Mouse (Mus musculus) brain, embryonic 18.5 days (tissue): ENCODE data around the gene Smyd3.

Experiments used
- DNase-seq: peaks from one replicate; pipeline ENCODE4 v3.0.0-alpha.2; 2012; ENCODE audit warnings: low read depth, low spot score

Gene Smyd3

DNA sequence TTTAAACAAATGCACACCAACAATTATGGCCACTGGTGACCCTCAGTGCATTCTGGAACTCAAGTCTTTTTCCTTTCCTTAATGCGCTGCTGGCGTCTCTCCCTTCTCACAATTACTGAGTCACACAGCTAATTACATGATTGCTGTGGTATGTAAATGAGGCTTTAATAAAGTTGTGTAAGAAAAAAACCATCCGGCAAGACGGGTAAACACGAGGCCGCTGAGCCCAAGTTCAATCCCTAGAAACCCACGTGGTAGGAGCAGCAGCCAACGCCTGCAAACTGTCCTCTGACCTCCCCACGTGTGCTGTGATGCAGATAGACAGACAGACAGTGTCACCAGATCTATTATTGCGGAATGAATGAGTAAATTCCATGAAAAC lies 58.9 kb downstream of the Smyd3 start:
- DNase-seq, result no peak

DNA sequence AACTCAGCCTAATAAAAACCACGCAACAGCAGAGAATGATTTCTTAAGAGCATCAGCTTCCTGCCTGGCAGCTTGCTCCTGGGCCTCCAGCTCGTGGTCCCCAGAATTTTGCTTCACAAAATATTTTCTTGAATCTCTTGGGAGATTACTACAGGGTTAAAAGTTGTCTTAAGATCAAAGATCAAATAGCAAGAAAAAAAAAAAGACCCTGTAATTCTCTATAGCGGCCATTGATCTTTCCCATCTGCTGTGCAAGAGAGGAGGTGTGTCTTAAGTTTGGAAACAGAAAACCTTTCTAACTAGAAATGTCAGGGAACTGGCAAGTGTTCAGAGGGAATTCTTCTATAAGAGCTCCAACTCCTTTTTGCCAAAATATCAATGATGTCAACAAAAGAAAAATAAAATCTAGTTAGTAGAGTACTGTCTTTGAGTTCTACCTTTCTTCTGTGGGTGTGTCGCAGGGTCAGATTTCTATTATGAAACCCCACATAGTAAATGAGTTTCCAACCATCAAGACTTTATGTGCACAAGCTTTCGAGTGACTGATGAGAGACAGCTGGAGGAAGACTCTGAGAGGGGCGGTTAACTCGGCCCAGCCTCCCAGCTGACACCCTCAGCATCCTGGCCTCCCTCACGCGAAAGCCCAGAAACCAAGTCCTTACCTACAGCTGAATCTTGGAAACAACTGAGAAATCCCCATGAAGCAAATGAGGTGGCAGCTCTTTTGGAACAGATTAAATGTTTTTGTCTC lies 59.4 kb downstream of the Smyd3 start:
- DNase-seq, result no peak

DNA sequence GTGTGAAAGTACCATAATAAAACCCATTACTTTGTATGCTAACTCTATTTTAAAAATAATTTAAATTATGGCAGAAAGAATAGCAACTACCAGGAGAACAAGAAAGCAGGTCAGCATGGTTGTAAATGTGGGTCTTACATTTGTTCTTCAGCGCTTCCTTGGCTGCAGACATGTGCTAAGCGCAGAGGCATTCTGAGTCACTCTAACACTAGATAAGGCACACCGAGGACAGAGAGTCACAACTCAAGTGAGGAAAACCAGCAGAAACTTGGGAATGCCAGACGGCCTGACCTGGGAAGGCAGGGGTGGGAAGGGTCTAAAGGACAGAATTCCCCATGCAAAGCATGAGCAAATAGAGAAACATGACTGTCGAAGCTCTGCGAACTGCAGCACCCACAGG lies 63.2 kb downstream of the Smyd3 start:
- no peak for DNase-seq

DNA sequence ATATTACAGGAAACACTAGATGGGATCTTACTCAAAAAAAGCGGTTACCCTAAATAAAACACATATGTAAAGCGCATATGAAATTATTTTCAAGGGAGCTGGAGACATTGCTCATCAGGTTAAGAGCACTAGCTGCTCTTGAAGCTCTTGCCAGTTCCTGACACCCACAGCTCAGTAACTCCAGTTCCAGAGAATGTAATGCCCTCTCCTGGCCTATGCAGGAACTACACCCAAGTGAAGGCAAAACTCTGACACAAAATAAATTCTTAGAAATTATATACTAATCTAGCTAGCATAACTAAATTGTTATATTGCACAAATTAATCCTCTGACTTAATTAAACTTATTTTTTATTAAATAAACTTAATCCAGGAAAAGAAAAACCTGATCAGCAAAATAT lies 66.6 kb downstream of the Smyd3 start:
- no peak for DNase-seq

DNA sequence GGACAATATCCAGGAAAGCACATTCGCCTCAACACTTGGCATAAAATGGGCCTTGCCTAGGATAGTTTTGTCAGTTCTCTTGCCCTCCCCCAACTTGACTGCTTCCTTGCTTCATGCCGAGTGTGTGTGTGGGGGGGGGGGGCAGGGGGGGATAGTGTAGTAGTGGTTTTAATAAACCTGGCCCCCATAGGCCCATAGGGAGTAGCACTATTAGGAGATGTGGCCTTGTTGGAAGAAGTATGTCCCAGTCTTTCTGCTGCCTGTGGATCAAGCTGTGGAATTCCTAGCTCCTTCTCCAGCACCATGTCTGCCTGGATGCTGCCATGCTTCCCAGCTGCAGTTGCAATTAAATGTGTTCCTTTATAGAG lies 71.0 kb downstream of the Smyd3 start:
- no peak for DNase-seq

DNA sequence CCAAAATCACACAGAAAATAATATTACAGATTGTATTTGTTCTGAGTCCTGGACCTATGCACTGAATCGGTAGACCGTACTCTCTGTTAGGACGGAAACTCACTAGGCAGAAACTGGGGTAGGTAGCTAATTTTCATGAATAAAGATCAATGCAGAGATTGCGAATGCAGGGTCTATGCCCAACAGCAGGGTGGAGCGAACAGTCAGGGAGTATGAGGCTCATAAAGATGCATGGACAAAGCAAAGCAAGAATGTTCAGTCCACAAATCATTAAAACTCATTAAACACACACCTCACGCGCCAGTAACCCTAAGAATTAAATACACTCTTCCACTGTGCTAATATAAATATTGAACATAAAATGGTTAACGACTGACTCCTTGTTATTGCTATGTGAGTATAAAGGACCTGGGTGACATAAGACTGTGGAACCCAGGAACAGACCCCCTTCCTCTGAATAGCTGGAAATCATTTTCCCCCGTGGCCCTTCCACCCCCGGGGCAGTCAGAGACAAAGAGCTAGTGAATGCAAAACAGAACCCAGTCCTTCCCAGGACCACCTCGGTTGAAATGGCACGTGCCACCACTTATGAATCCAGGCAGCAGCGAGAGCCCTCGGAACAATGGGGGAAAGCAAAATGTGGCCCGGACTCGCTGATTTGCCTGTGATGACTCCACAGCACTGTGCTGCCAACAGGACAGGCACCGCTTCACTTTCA lies 71.6 kb downstream of the Smyd3 start:
- no peak for DNase-seq

DNA sequence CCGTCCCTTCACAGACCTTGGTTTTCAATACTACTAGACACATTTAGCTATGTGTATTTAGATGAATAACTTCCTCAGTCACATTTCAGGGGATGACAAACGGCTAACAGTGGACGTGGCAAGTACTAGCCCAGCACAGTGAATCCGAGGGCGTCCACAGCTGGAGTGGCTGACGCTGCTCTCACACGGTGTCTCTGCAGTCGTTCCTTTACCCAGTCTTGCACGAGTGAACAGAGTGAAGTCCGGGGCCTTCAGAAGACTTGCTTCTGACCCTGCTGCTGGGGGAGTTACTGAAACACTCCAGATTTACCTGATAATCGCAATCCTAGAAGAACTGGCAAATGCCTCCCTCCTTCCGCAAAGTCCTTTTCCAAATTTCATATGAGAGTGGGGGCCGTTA lies 74.0 kb downstream of the Smyd3 start:
- no peak for DNase-seq

DNA sequence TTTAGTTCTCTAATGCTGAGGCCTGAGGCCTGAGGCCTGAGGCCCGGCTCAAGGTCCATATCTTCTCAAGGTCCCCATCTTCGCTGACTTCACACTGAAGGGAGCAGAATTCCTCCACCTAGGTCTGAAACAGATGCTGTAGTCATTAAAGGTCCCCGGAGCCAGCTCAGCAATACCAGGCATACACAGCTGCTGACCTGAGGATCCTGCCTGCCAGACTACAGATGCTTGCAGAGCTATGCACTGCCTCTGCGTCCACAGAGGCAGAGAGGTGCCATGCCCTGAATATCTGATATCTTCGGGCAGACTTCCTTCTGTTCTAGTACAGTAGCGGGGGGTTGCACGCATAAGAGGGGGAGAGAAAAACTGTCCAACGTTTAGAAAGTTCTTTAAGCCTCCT lies 74.4 kb downstream of the Smyd3 start:
- DNase-seq, result no peak

DNA sequence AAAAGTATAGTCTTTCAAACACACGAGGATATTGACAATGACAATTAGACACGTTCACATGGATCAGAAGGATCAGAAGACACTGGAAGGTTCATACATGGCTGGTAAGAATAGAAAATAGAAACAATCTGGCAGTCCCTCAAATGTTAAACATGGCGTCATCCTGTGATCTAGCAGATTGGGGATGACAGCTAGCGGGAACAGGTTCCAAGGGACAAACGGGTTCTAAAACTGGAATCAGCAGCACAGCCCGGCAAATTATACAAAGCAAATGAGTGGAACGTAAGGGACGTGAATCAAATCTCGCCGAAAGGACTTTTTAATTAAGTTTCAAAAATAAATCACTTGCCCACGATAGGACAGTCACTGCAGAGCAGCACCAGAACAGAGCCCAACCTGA lies 81.2 kb downstream of the Smyd3 start:
- peak; percentile 50 for DNase-seq

DNA sequence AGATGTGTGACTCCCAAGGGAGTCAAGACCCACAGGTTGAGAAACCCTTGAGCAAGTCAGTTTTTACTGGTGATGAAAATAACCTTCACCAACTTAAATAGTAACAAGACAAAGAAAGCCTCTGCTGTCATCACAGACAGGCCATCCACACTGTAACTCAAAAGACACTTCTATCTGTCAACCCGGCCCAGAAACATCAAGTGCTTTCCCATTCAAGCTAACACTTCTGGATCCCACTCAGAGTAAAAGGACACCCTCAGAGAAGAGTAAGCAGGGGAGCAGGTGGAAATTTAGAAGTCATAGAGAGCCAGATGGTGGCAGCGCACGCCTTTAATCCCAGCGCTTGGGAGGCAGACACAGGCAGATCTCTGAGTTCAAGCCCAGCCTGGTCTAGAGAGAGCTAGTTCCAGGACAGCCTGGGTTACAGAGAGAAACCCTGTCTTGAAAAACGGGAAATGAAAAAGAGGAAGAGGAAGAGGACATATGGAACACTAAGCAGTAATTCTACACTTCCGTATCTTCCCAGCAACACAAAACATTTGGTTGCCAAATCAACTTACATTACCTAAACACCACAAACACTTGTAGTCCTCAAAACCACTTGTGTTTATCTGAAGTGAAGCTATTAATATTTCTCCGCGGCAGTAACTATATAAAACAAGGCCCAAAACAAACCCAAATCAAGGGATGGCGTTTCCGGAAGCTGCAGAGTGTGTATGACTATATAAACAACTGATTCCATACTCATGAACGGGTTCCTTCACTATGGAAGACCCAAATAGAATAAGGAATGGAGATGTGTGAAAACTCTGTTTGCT lies 83.2 kb downstream of the Smyd3 start:
- no peak for DNase-seq

DNA sequence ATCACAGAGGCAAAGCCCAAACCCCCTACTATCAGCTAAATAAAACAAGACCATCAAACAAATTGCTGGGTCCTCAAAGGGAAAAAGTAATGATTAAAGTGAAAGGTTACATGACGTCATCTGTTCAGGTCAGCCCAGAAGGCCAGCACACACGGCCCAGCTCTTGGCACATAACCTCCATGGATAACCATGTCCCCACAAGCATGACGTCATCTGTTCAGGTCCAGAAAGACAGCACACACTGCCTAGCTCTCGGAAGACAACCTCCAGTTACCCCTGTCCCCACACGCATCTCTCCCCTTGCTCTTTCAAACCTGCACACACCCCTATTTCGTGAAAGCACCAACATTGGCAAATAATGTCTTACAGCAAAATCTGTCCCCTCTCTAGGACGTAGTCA lies 84.0 kb downstream of the Smyd3 start:
- no peak for DNase-seq

DNA sequence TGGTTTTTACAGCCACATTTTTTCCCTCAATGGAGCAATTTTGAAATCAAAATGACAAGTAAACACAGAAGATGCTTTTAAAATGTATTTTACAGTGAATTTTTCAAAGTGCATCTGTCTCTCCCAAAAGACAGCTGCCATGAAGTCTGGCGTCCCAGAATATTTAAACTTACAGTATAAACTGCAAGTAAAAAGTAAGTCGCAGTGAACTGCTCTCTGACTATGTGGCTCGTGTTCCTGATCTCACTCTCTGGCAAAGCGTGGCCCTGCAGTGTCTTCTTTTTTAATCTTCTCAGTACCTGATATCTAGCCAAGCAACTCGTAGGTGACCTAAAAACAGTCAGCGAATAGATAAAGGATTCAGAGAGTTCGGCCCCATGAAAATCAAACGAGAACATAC lies 84.5 kb downstream of the Smyd3 start:
- peak; percentile 45 for DNase-seq

DNA sequence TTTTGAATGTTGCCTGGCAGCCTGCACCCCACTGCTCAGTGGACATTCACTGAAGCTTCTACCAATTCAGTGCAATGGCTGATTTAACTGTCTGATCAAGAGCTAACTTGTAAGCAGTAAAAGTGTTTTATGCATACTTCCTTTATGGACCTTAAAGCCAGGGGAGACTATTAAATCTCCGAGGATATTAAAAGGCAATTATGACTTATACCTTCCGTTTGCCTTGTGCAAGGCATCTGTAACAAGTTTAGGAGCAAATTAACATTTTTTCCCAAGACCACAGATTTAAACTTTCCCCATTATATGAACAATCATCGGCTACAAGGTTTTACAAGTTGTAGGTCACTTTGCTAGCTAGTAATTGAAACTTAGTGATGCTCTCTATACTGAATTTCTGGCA lies 87.8 kb downstream of the Smyd3 start:
- no peak for DNase-seq

DNA sequence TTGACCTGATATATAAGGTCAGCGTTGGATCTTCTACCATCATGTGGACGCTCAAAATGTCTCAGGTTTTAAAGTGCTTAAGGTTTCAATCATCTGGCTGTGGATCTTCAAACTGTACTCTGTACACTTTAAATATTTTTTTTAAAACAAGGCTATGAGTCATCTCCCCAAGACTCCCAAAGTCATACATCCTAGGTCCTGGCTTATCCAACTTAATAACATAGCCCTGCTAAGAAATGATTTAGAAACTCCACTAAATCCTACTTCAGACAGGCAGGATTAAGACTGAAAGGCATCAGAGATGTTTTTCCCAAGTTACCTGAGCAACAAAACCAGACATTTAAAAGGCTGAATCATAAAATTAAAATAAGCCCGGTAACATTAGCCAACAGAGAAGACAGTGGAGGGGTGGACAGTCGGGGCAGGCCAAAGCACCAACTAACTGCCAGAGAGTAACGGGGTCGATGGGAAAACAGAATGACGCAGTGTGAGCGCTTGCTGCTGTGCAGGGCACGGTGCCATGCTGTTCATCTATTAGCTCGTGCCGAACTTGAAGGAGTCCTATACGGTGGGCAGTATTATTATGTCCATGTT lies 92.9 kb downstream of the Smyd3 start:
- no peak for DNase-seq

DNA sequence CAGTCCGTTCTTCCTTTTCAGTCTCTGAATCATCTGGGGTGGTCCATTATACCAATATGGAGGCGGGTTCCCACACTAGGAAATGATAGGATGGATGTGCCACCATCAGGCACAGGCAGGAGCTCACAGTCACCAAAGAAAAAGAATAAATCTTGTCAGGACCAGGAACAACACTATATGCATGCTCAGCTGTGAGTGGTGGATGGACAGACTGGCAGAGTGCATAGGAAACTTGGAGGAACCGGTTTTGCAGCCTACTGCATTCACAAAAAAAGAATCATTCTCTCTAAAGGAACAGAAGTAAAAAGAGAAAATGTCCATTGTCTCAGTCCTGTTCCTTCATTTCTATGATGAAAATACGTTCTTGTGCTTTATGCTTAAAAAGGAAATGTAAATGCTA lies 98.8 kb downstream of the Smyd3 start:
- no peak for DNase-seq

DNA sequence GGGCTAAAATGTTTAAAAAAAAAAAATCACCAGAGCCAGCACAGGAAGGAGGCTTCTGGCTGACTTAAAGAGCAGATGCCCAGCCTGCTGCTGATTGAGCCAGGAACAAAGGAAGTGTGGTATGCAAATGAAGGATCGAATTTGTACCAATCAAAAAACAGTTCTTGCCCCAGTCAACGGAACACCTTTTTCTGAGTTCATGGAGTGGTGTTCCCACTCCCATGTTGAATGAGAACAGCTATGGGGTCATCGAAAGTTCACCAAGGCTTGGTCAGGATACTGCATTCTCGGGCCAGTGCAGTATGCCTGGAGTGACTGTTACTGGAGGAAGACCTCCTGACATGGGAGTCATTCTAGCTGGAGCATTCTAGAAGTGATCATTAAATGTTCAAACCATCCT lies 109.8 kb downstream of the Smyd3 start:
- no peak for DNase-seq

DNA sequence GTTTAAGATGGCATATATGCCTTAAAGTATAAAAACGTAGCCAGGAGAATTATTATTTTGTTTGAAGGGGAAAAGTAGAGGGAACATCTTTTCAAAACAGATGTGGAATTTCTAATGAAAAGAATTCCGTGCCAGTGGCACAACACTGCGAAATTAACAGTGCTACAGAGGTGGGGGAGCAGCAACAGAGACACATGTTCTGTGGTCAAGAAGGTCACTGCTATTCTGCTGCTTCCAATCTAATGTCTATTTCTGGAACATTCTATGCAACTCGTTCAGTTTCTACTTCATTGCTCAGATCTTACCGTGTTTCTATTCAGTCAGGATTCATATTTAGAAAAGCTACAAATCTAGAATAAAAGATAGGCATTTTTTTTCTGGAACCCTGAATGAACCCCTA lies 117.0 kb downstream of the Smyd3 start:
- no peak for DNase-seq

DNA sequence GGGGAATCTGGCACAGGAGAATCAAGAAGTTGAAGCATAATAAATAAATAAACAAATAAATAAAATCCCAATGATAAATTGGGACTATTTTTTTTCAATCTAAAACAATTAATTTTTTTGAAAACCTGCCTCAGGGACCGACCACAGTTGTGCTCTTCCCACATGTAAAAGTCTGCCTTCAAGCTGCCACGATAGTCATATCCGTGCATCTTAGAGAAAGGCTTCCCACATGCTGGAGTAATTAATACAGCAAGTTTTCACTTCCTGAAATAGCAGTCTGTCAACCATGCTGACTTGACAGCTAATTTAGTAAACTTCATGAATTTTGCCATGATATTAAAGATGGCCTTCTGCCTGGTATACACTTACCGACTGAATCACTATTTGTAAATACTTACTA lies 119.2 kb downstream of the Smyd3 start:
- no peak for DNase-seq

DNA sequence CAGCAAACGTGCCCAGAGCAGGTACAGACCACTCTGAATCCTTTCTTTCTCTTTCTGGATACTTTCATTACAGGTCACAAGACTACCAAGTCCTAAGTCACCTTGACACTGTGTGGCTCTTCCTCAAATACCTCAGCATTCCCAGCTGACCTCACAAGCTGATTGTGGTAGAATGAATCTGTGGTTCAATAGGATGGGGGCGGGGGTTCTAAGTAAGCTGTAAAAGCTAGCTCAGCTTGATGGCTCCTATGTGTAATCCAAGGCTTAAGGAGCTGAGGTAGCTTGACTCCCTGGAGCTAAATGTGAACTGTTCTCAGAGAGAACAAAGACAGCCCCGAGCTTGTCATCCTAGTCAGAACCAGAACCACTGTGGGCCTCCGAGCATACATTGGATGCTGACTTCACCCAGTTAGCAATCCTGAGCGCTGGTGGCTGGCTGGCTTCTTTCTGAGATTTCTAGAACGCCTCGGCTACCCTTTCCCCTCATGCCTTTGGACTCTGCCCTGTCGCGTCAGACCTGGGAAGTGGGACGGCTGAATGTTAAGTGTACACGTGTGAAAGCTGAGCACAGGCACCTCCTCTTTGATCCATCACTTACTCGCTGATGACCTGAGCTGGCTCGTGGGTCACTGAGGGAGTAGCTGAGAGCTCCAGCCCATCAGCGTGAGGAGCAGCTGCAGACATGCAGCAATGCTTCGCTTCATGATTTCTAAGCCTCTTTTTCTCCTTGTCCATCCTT lies 131.4 kb downstream of the Smyd3 start:
- DNase-seq, result no peak

DNA sequence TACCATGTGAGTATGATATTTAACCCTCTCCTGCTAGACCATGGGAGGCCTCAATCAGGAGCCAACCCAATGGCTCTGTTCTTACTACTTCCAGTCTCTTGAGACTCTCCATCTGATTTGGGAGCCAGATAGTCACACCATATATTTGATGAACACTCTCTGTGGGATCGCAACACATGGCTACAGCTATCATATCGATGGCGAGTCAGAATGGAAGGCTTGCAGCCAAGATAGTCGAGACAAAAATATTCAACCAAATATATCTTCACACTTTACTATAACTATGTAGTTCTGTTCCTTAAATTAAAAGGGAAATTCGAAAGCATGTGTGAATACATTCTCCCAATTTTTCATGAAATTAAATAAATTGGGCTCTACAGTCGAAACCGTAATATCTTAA lies 132.2 kb downstream of the Smyd3 start:
- DNase-seq, result no peak

DNA sequence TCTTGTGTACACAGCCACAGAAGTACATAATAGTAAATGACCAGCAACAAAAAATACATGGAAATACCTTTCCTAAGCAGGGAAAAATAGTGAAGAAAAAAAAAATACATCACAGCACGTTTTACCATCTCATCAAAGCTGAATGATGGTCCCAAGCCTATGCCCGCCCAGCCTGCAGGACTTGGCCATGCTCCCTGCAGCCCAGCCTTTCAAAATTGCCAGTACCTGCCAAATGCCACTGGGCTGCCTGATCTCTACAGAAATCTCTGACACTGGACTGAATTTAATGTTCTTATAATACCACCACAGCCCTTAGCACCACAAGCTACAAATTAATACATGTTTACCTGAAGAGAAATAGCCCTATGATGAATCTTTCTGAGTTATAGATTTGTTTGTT lies 133.5 kb downstream of the Smyd3 start:
- DNase-seq, result no peak

DNA sequence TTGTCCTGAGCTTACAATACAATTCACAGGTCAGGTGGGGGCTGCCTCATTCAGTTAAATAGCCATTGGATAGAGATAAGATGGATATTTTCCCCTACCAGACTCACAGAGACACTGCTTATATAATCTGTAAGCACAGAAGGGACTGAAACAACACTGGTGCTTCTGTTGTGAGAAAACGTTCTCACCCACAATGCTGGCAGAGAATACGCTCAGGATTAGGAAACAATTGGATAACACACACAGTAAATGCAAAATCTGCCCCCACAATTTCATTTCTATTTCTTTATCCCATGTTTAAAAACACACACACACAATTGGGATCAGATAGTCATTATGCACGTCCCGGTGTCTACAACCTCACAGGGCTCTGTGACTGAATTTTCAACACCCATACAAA lies 139.7 kb downstream of the Smyd3 start:
- DNase-seq, result no peak
